Mouse (Mus musculus) kidney, embryonic 14.5 days (tissue): ENCODE data around the gene Gm10382. TPM values are rescaled to one million over a fixed set of nuclear protein-coding genes. Genes with fewer than 3 reads are reported as not detected.

Experiments used
- ATAC-seq: fragments of 200-750 bp; cut with Nextera tagmentation; 2 replicates; pipeline ENCODE4 v1.8.0; 2017; ENCODE audit warnings: moderate number of reproducible peaks, mild to moderate bottlenecking, moderate TSS enrichment, moderate library complexity; ENCODE audit not compliant: low FRiP score, low TSS enrichment
- H3K27ac ChIP-seq: fragments of 300-500 bp; sonication (generic); 2 replicates; pipeline ENCODE4 v1.5.1; 2014; ENCODE audit warnings: low read depth, mild to moderate bottlenecking, low read length, moderate library complexity, mixed read lengths
- H3K27me3 ChIP-seq: fragments of 300-500 bp; sonication (generic); 2 replicates; pipeline ENCODE4 v1.6.1; 2014; ENCODE audit warnings: mild to moderate bottlenecking, low read length; ENCODE audit not compliant: control insufficient read depth, insufficient read depth
- H3K36me3 ChIP-seq: fragments of 300-500 bp; sonication (generic); 2 replicates; pipeline ENCODE4 v1.6.1; 2014; ENCODE audit warnings: low read length, mixed read lengths; ENCODE audit not compliant: control insufficient read depth, insufficient read depth
- H3K4me1 ChIP-seq: fragments of 300-500 bp; sonication (generic); 2 replicates; pipeline ENCODE4 v1.6.1; 2014; ENCODE audit warnings: low read length, mixed read lengths; ENCODE audit not compliant: control insufficient read depth, insufficient read depth
- H3K4me2 ChIP-seq: fragments of 300-500 bp; sonication (generic); replicated peaks from 2 replicates; pipeline ENCODE4 v1.6.1; 2014; ENCODE audit warnings: low read depth, mild to moderate bottlenecking, low read length
- H3K4me3 ChIP-seq: fragments of 300-500 bp; sonication (generic); 2 replicates; pipeline ENCODE4 v1.5.1; 2014; ENCODE audit warnings: mild to moderate bottlenecking, low read length
- H3K9ac ChIP-seq: fragments of 300-500 bp; sonication (generic); 2 replicates; pipeline ENCODE4 v1.6.1; 2014; ENCODE audit warnings: low read depth, mild to moderate bottlenecking, low read length, moderate library complexity
- H3K9me3 ChIP-seq: fragments of 300-500 bp; sonication (generic); 2 replicates; pipeline ENCODE4 v1.6.1; 2016; ENCODE audit warnings: low read length; ENCODE audit not compliant: control insufficient read depth
- WGBS: fragments of 180-500 bp; shearing (Covaris S2); extraction: QIAGEN DNeasy Blood & Tissue Kit; methylation state at CpG from one replicate; pipeline ENCODE4 v1.1.7; 2014; 5-methylcytosine and 5-hydroxymethylcytosine counted together
- polyA plus RNA-seq: library from polyadenylated mRNA; unstranded; fragments of >200 nt; fragmentation: Nextera tagmentation; extraction: Ambion mirVana; gene quantifications from 2 replicates; pipeline ENCODE4 v1.2.1, GENCODE M21; 2014

Gm10382 gene
- 0.16 and 0.41 TPM in 2 replicates for polyA plus RNA-seq

DNA sequence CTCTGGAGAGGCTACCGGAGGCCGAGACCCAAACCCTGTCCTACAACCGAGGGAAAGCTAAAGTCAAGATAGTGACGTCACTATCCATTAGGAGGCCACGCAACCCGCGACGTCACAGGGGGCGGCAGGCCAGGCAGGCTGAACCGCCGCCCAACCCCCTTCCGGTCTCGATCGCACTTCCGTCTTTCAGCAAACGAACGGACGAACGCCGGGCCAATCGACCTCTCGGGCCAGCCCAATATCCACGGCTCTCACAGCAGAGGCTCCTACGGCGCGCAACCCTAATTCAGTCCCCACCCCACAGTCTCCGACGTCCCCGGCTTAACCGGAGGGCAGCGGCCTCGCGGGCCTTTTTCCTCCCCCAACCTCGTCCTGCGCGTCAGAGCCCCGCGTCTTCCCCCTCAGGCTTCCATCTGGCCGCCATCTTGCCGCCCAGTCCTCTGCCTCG is at the start of gene Gm10382:
TSS of gene Gm10382 (plus strand) at position 192 of the 448 bp plus-strand sequence.
- peak within 1 kb of the TSS; percentile 91 for H3K27ac ChIP-seq
- H3K4me3 ChIP-seq, result peak within 1 kb of the TSS; percentile 87
- no peaks in the 10 kb centered on the region for H3K9me3 ChIP-seq
- H3K36me3 ChIP-seq, result peaks cover 24% of the 10 kb centered on the region
- H3K4me1 ChIP-seq, result peaks cover 11% of the 10 kb centered on the region; the same call in 1 of the 2 replicates
- no peaks in the 10 kb centered on the region for H3K27me3 ChIP-seq
- peak; percentile 4 for ATAC-seq
- H3K4me2 ChIP-seq, result peak within 1 kb of the TSS; percentile 97
- peak within 1 kb of the TSS; percentile 95 for H3K9ac ChIP-seq
- WGBS, result under 1% methylated on average over 41 of the region's 41 CpGs

DNA sequence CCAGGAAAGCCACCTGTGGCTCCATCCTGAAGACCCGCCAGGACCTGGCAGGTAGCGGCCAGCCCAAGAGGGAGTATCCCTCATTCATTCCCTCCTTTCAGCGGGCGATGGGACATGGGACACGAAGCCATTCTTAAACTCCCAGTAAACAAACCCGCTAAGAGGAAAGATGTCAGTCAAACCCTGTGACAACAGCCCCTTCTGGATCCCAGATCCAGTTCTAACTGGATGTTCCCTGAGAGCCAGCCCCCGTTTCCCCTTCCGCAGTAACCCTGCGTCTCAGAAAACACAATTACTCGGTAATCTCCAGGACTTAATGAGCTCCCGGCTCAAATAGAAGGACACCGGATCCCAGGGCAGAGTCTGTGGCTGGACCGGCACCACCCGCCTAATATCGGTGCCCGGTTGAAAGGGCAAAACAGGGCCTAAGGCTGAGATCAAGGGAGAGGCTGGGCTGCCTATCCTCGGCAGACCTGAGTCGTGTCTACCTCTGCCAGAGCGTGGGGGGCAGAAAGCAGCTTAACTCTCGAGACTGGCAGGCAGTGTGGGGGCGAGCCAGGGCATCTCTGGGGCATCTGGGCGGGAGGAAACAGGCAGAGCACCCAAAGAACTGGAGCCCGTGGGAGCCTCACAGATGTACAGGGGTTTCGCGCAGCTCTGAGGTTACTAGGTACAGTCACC is 49.1 kb upstream of the Gm10382 start:
- Histone ChIP-seq H3K27ac (0 out of 2 replicates have a peak overlapping the region, but pooled peaks have one; percentile 13), H3K4me1 (peaks cover 19% of the 10 kb centered on the region), H3K9ac (peak overlapping the region; percentile 72), H3K4me2 (peak overlapping the region; percentile 84), H3K4me3 (peak overlapping the region; percentile 61), H3K27me3 (no peaks in the 10 kb centered on the region), H3K36me3 (no peaks in the 10 kb centered on the region), H3K9me3 (no peaks in the 10 kb centered on the region)
- ATAC-seq, result peak; percentile 4; the same call in 1 of the 2 replicates
- 1% methylated on average over 25 of the region's 25 CpGs for WGBS

DNA sequence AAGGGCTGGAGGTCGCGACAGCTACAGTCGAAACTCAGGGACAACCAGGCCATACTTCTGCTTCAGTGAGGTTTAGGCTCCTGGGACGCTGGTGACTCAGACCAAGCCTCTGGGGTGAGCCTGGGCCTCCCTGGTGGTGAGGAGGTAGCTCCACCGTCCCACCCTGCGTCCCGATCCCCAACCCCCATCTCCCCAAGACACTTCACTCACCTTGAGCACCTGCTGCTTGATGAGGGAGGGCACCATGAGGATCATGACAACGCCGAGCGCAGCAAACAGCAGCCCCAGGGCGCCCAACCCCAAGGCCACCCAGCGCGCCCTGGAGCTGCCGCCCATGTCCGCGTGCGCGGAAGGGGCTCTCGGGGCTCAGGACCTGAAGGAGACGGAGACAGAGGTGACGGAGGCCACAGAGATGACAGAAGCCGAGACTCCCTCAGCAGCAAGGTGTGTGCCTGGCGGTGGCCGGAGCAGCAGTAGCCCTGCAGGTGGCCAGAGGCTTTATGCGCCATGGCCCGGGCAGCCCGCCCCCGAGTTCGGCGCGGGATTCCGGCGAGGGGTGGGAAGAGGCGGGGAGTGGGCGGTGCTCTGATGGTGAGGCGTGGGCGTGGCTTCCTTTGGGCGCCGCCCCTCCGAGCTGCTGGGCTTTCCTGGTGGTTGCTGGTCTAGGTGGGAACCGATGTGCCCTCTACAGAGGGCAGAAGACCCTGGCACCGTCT is 48.4 kb upstream of the Gm10382 start, which contains the start of gene Scarb1:
TSS of gene Scarb1 (minus strand) at position 548 of the 716 bp plus-strand sequence.
- ATAC-seq, result peak; percentile 84

DNA sequence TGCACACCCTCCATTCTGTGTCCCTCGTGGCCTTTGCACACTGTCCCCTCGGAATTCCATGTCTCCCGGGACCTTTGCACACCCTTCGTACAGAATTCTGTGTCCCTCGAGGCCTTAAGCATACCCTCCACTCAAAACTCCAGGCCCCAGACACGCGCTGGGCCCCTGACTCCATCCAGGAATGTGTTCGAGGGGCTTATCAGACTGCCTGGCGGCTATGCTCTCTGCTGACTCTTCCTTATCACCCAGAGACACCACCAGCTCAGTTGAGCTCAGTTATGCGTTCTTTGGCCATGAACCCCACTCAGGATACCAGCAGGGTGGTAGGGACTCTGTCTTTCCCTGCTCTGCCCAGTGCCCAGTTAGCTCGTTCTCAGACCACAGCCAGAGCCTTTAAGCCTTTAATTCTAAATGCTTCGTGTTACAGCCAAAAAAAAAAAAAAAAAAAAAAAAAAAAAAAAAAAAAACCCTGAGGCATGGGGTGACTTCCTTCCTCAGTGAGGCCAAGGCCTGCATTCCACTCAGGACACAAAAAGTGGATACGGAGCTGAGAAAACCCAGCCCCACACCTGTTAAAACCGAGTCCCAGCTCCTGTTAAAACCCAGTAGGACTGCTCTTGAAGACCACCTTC is 47.5 kb upstream of the Gm10382 start:
- WGBS, result 51% methylated on average over 14 of the region's 14 CpGs

More for the DNA sequence above, 48.4 kb upstream of the Gm10382 start, which contains the start of gene Scarb1:
- H3K27me3 ChIP-seq, result no peaks in the 10 kb centered on the region
- H3K4me3 ChIP-seq, result peak within 1 kb of the TSS; percentile 61
- H3K4me1 ChIP-seq, result peaks cover 19% of the 10 kb centered on the region
- peak within 1 kb of the TSS; percentile 84 for H3K4me2 ChIP-seq
- no peaks in the 10 kb centered on the region for H3K36me3 ChIP-seq
- peak within 1 kb of the TSS; percentile 72 for H3K9ac ChIP-seq
- H3K9me3 ChIP-seq, result no peaks in the 10 kb centered on the region
- 0 out of 2 replicates have a peak within 1 kb of the TSS, but pooled peaks have one; percentile 10 for H3K27ac ChIP-seq
- 1% methylated on average over 42 of the region's 42 CpGs for WGBS

DNA sequence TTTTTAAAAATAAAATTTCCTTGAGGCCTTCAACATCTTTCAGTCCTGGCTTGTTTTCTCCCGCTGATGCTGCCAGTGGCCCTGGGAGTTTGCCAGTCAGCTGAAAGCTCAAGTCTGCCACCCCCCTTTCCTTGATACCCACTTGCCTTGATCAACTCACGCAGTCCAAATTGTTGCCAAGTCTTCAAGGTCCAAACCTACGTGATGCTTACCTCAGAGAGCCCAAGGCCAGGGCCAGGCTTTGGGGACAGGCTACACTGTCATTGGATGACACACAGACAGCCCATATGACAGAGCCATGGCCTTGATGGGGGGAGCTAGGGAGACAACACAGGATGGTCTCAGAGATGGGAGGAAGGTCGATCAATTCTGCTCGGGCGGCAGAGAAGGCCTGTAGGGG is 44.8 kb upstream of the Gm10382 start:
- Histone ChIP-seq H3K27me3 (no peaks in the 10 kb centered on the region), H3K9me3 (no peaks in the 10 kb centered on the region), H3K4me1 (peaks cover 11% of the 10 kb centered on the region), H3K9ac (no peak overlapping the region), H3K36me3 (no peaks in the 10 kb centered on the region), H3K4me3 (no peak overlapping the region), H3K4me2 (no peak overlapping the region), H3K27ac (no peak overlapping the region)
- ATAC-seq, result no peak
- 92% methylated on average over 6 of the region's 6 CpGs for WGBS

More for the DNA sequence above, 47.5 kb upstream of the Gm10382 start:
- H3K4me3 ChIP-seq, result peak overlapping the region; percentile 61
- ATAC-seq, result no peak; the same call in 1 of the 2 replicates
- no peak overlapping the region for H3K27ac ChIP-seq
- no peaks in the 10 kb centered on the region for H3K36me3 ChIP-seq
- H3K9me3 ChIP-seq, result no peaks in the 10 kb centered on the region
- no peaks in the 10 kb centered on the region for H3K27me3 ChIP-seq
- peak overlapping the region; percentile 84 for H3K4me2 ChIP-seq
- peaks cover 19% of the 10 kb centered on the region for H3K4me1 ChIP-seq
- H3K9ac ChIP-seq, result peak overlapping the region; percentile 72

DNA sequence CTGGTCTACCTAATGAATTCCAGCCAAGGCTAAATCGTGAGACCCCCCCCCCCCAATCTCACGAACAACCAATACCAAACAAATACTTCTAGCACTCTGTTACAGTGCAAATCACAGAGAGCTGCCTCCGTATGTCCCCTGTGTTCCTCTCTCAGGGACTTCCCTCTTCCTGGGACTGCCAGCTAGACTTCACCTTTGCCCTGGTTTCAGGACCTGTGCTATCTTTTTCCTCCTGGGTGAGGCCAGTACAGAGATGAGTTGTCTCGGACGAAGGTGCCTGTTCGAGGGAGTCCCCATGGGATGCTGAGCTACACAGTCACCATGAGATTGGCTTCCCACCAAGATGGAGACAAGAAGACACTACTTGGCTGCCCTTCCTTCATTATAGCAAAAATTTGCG is 41.1 kb upstream of the Gm10382 start:
- no peak overlapping the region for H3K4me3 ChIP-seq
- WGBS, result 76% methylated on average over 7 of the region's 7 CpGs
- H3K4me1 ChIP-seq, result no peaks in the 10 kb centered on the region
- no peaks in the 10 kb centered on the region for H3K27me3 ChIP-seq
- no peak overlapping the region for H3K9ac ChIP-seq
- H3K4me2 ChIP-seq, result no peak overlapping the region
- ATAC-seq, result no peak
- no peaks in the 10 kb centered on the region; the same call in 1 of the 2 replicates for H3K9me3 ChIP-seq
- H3K27ac ChIP-seq, result no peak overlapping the region
- H3K36me3 ChIP-seq, result no peaks in the 10 kb centered on the region

DNA sequence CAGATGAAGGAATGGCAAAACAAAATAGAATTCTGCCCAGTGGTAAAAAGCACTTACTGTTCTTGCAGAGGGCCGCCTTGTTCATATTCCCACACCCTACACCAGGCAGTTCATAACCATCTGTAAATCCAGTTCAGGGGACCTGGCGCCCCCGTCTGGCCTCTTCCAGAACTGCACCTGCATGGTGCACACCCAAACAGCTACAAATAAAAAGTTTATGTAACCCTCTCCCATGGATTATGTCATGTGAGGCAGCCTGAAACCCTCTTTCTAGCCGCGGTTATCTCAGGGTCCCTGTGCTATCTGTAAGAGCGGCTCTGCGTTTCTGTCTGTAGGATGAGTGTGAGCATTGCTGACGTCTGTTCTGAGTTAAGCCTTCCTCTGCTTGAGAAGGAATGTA is 40.6 kb upstream of the Gm10382 start:
- H3K4me3 ChIP-seq, result no peak overlapping the region
- H3K27me3 ChIP-seq, result no peaks in the 10 kb centered on the region
- no peaks in the 10 kb centered on the region; the same call in 1 of the 2 replicates for H3K9me3 ChIP-seq
- no peaks in the 10 kb centered on the region for H3K36me3 ChIP-seq
- no peaks in the 10 kb centered on the region for H3K4me1 ChIP-seq
- no peak overlapping the region for H3K4me2 ChIP-seq
- ATAC-seq, result 0 out of 2 replicates have a peak, but pooled peaks have one; percentile 16
- H3K27ac ChIP-seq, result no peak overlapping the region
- WGBS, result 45% methylated on average over 8 of the region's 8 CpGs
- no peak overlapping the region for H3K9ac ChIP-seq

DNA sequence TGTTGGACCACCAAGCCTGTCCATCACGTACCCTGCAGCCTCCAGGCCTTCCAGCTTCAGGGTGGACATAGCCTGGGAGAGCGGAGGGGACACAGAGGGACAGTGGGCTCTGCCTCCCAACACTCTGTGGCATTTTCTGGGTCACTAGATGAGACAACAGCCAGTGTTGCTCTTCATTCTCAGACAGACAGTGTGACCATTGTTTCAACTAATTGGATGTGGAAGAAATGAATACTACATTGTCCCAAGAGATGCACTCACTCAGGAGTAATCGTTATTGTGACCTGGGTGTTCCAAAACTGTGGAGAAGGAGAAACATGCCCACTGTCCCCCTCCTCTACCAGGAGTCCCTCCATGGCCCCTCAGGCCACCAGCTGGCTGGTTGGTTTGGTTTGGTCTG is 39.7 kb upstream of the Gm10382 start:
- no peaks in the 10 kb centered on the region for H3K4me1 ChIP-seq
- H3K27me3 ChIP-seq, result no peaks in the 10 kb centered on the region
- H3K4me2 ChIP-seq, result no peak overlapping the region
- no peak overlapping the region for H3K4me3 ChIP-seq
- no peaks in the 10 kb centered on the region for H3K36me3 ChIP-seq
- ATAC-seq, result no peak
- no peak overlapping the region for H3K9ac ChIP-seq
- WGBS, result 85% methylated on average over 3 of the region's 3 CpGs
- no peak overlapping the region for H3K27ac ChIP-seq
- H3K9me3 ChIP-seq, result no peaks in the 10 kb centered on the region; the same call in 1 of the 2 replicates
